Mouse (Mus musculus) kidney, postnatal 10 days (tissue): ENCODE results near the gene Rras2.

ENCODE experiments used
- DNase-seq: peaks from one replicate; pipeline ENCODE4 v3.0.0; 2021; ENCODE audit warnings: mixed read lengths

The Rras2 gene

GRCm38 (mm10) chr7:114020057-114020703 is 97.4 kb downstream of the Rras2 start:
- peak; percentile 35 for DNase-seq

- peak; percentile 50 for DNase-seq
These were observed 98.7 kb downstream of the Rras2 start for GRCm38 (mm10) chr7:114018861-114019260.

GRCm38 (mm10) chr7:114016001-114016949 is 101.3 kb downstream of the Rras2 start:
- no peak for DNase-seq

- DNase-seq = no peak
These were observed 105.7 kb downstream of the Rras2 start for GRCm38 (mm10) chr7:114011726-114012443.

- peak; percentile 46 for DNase-seq
These were observed 110.0 kb downstream of the Rras2 start for GRCm38 (mm10) chr7:114007565-114007964.

- DNase-seq = no peak
These were observed 111.1 kb downstream of the Rras2 start for GRCm38 (mm10) chr7:114006456-114006855.

GRCm38 (mm10) chr7:114005499-114005898 is 112.1 kb downstream of the Rras2 start:
- DNase-seq = no peak

GRCm38 (mm10) chr7:114004171-114004570 is 113.4 kb downstream of the Rras2 start:
- no peak for DNase-seq

- no peak for DNase-seq
These were observed 119.8 kb downstream of the Rras2 start for GRCm38 (mm10) chr7:113997675-113998354.
